Mouse (Mus musculus): Measurements from ENCODE around the gene Mxd1. TPM values are rescaled to one million over a fixed set of nuclear protein-coding genes. Genes with fewer than 3 reads are reported as not detected.
A peak's percentile ranks its signal among the peaks of the same experiment; 100 is the strongest.

The Mxd1 gene
- polyA plus RNA-seq, 1 experiment: 11.9 TPM

DNA sequence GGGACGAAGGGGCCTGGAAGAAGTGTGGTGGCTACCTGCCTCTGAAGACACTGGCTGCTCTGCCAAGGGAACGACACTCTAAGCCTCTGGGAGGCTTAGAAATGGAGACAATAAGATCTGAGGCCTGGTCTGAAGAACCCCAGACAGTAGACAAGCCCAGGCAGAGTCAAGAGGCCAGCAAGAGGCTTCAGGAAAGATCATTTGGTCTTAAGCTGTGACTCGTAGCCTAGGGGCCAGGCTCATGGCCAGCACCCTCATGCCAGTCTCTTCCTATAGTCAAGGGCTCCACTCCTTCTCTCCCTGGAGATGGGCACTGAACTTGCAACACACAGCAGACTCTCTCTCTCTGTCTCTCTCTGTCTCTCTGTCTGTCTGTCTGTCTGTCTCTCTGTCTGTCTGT, 28.8 kb downstream of the Mxd1 start:
- peak overlapping the region; percentile 65 for H3K4me3 ChIP-seq (replicated peaks)
- peaks cover 96% of the 10 kb centered on the region for H3K4me1 ChIP-seq (ENCODE audit: control insufficient read depth)

DNA sequence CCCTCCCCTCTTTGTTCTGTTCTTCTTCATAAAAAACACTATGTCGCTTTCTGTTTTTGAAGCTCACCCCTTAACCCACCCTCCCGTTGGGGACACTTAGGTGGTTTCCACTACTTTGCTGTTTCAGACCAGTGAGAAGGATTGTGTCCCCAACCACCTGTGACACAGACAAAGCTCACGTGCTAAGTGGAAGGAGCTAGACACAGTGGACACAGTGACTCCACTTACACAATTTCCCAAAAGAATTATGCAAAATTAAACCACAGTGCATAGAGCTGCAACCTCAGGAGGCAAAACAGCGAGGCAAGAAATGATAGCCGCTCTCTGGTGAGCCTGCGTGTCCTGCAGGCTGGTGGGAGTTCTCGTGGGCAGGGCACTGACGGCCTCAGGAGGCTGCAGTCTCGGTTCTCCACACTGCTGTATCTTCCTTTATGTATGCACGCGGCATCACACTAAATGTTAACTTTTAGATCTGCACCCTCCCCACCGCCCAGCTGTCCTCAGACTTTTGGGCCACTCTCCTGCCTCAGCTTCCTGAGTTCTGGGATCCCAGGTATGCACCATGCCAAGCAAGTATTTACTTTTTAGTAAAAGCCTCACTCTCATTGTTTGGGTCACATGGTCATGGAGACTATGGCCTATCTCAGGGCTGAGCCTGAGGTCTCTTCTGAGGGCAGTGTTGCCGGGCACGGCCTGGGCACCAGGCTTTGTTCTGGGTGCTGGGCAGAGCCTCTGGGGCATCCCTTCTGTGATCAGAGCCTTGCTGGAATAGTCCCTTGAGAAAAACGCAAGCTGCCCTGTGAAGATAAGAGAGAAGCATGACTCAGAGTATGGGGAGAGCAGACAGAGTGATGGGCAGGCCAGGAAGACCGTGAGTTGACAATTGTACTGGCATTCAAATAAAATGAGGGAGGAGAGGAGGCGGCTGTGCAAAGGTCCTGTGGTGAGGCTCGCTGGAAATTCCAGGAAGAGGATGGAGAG, 29.5 kb downstream of the Mxd1 start:
- Histone ChIP-seq H3K4me1 (ENCODE audit: control insufficient read depth) (peaks cover 96% of the 10 kb centered on the region), H3K36me3 (ENCODE audit: control insufficient read depth) (peaks cover 20% of the 10 kb centered on the region), H3K27me3 (ENCODE audit: control insufficient read depth) (no peaks in the 10 kb centered on the region), H3K4me3 (replicated peaks) (peak overlapping the region; percentile 65), H3K9me3 (ENCODE audit: control insufficient read depth, low read length) (no peaks in the 10 kb centered on the region)
- TF ChIP-seq GATA1 (IDR thresholded peaks at IDR 0.05; ENCODE audit: low read length) (peak; percentile 89), TAL1 (IDR thresholded peaks at IDR 0.05; ENCODE audit: low read length) (peak; percentile 97)

More for the DNA sequence above, 28.8 kb downstream of the Mxd1 start:
- TF ChIP-seq TAL1 (IDR thresholded peaks at IDR 0.05; ENCODE audit: low read length) (no peak), GATA1 (IDR thresholded peaks at IDR 0.05; ENCODE audit: low read length) (no peak)
- no peaks in the 10 kb centered on the region for H3K9me3 ChIP-seq (ENCODE audit: control insufficient read depth, low read length)
- no peaks in the 10 kb centered on the region for H3K27me3 ChIP-seq (ENCODE audit: control insufficient read depth)
- H3K36me3 ChIP-seq (ENCODE audit: control insufficient read depth): peaks cover 24% of the 10 kb centered on the region

DNA sequence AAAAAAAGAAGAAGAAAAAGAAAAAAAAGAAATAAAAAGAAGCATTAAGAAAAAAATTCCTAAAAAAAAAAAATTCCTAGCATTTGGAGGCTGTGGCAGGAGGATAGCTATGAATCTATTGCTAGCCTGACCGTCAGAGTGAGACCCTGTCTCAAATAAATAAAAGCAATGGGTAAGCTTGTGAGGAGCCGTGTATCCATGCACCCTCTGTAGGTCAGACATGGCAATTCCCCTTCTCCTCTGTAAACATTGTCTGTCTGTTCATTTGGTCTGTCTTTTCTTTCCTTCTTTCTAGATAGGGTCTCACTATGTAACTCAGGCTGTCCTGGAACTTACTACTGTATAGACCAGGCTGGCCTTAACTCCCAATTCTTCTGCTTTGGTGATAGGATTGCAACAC, 30.5 kb downstream of the Mxd1 start:
- no peaks in the 10 kb centered on the region for H3K9me3 ChIP-seq (ENCODE audit: control insufficient read depth, low read length)
- peaks cover 4% of the 10 kb centered on the region for H3K27me3 ChIP-seq (ENCODE audit: control insufficient read depth)
- peaks cover 95% of the 10 kb centered on the region for H3K4me1 ChIP-seq (ENCODE audit: control insufficient read depth)
- TF ChIP-seq TAL1 (IDR thresholded peaks at IDR 0.05; ENCODE audit: low read length) (no peak), GATA1 (IDR thresholded peaks at IDR 0.05; ENCODE audit: low read length) (no peak)
- H3K36me3 ChIP-seq (ENCODE audit: control insufficient read depth): peaks cover 13% of the 10 kb centered on the region
- H3K4me3 ChIP-seq (replicated peaks): peak overlapping the region; percentile 12

DNA sequence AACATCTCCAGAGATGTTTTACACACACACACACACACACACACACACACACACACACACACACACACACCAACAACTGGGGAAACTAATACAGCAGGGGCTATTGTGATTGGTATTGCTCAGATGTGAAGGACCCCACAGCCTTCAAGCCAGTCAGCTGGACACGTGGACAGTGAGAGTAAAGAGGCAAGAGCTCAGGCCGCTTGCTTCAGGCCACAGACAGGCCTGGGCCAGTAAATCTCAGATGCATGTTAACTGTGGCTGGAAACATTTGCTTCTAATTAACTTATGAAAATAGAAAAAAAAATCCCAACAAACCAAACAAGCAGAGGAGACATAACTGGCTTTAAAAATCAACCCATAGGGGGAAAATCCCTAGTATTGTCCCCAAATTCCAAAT, 31.1 kb downstream of the Mxd1 start:
- TF ChIP-seq GATA1 (IDR thresholded peaks at IDR 0.05; ENCODE audit: low read length) (no peak), TAL1 (IDR thresholded peaks at IDR 0.05; ENCODE audit: low read length) (no peak)
- peaks cover 94% of the 10 kb centered on the region for H3K4me1 ChIP-seq (ENCODE audit: control insufficient read depth)
- peaks cover 13% of the 10 kb centered on the region for H3K36me3 ChIP-seq (ENCODE audit: control insufficient read depth)

DNA sequence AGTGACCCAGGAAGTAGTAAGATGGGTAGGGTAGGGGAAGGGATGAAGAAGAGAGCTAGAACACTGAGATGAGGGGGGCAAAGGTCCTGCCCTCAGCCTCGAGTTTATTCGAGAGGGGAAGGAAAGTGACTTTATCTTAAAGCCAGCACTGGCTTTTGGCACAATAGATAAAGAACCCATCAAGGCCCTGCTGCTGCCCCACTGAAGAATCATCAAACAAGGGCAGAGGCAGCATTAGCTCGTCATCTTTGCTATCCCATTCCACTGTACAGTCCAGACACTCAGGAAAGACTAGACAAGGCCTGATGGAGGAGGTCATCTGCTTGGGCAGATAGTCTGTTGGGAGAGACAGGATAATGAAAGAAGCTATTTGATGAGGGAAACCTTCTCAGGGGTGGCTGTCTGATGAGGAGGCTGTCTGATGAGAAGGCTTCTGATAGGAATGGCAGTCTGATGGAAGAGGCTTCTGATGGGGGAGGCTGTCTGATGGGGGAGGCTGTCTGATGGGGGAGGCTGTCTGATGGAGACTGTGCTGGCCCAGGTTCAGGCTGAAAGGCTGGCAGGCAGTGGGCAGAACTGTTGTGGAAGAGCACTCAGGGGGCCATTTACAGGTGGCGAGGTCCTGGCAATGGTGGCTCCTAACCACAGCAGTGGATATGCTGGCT, 31.7 kb downstream of the Mxd1 start:
- Histone ChIP-seq H3K27me3 (ENCODE audit: control insufficient read depth) (peaks cover 9% of the 10 kb centered on the region), H3K36me3 (ENCODE audit: control insufficient read depth) (peaks cover 13% of the 10 kb centered on the region), H3K4me1 (ENCODE audit: control insufficient read depth) (peaks cover 91% of the 10 kb centered on the region), H3K9me3 (ENCODE audit: control insufficient read depth, low read length) (no peaks in the 10 kb centered on the region), H3K4me3 (replicated peaks) (peak overlapping the region; percentile 43)
- peak; percentile 83 for TF ChIP-seq TAL1 (IDR thresholded peaks at IDR 0.05; ENCODE audit: low read length)
- TF ChIP-seq GATA1 (IDR thresholded peaks at IDR 0.05; ENCODE audit: low read length): peak; percentile 91

More for the DNA sequence above, 31.1 kb downstream of the Mxd1 start:
- H3K27me3 ChIP-seq (ENCODE audit: control insufficient read depth): peaks cover 7% of the 10 kb centered on the region
- no peaks in the 10 kb centered on the region for H3K9me3 ChIP-seq (ENCODE audit: control insufficient read depth, low read length)
- no peak overlapping the region for H3K4me3 ChIP-seq (replicated peaks)

DNA sequence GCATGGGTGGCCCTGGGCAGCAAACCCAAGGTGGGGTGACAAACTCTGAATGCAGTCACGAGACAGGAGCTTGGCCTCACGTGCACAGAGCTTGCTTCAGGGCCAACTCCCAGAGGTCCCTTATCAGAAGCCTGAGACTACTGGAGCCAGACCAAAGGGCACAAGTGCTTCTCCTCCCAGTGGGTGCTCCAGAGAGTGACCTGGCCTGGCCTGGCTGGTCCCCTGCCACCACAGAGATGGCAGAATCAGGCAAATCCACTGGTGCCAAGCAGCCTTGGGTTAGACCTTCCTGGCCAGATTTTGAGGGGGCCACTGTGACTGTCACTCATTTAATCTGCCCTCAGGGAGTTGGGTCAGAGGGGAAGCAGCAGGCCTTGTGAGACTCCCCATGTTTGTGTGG, 32.5 kb downstream of the Mxd1 start:
- Histone ChIP-seq H3K4me3 (replicated peaks) (peak overlapping the region; percentile 43), H3K4me1 (ENCODE audit: control insufficient read depth) (peaks cover 91% of the 10 kb centered on the region), H3K9me3 (ENCODE audit: control insufficient read depth, low read length) (no peaks in the 10 kb centered on the region), H3K27me3 (ENCODE audit: control insufficient read depth) (peaks cover 15% of the 10 kb centered on the region), H3K36me3 (ENCODE audit: control insufficient read depth) (peaks cover 12% of the 10 kb centered on the region)
- TF ChIP-seq GATA1 (IDR thresholded peaks at IDR 0.05; ENCODE audit: low read length) (peak; percentile 77), TAL1 (IDR thresholded peaks at IDR 0.05; ENCODE audit: low read length) (no peak)

DNA sequence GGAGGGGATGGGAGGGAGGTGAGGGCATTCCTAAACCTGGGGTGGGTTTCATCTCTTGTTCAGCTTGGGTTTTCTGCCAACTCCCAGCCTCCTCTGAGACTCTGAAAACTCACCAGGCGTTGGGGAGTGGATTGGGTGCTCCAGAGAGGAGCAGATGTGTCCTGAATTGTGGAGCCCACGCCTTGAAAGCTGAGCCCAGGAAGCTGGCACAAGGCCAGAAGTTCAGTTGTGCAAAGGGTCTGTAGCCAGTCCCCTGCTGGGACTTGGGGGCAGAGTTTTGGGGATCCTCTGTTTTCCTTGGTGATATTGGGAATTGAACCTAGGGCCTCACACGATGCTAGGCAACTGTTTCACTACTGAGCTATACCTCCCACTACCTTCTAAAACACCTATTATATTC, 38.8 kb downstream of the Mxd1 start:
- no peak for TF ChIP-seq TAL1 (IDR thresholded peaks at IDR 0.05; ENCODE audit: low read length)
- no peak for TF ChIP-seq GATA1 (IDR thresholded peaks at IDR 0.05; ENCODE audit: low read length)
- H3K4me3 ChIP-seq (replicated peaks): no peak overlapping the region
- no peaks in the 10 kb centered on the region for H3K36me3 ChIP-seq (ENCODE audit: control insufficient read depth)
- peaks cover 25% of the 10 kb centered on the region for H3K27me3 ChIP-seq (ENCODE audit: control insufficient read depth)
- H3K4me1 ChIP-seq (ENCODE audit: control insufficient read depth): peaks cover 55% of the 10 kb centered on the region
- H3K9me3 ChIP-seq (ENCODE audit: control insufficient read depth, low read length): no peaks in the 10 kb centered on the region

DNA sequence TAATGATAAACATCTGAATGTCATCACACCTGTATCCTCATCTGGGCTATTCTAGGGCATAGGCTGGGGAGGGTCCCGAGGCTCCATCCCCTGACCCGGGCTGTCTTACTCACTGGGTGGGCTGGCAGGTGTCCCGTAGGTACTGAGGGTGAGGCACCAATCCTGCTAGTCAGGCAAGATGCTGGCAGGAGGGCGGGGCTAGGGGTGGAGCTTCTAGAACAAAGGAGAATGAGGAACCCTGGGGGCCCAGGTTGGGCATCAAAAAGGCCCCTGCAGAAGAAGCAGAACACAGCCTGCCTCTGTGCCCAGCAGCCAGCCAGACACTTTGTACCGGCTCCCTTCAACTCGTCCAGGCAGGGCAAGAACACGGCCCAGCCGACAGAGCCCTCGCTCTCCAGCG, 41.0 kb downstream of the Mxd1 start, which contains the start of gene Asprv1:
Gene Asprv1, plus strand, starts transcription at position 219 of the 400 bp plus-strand sequence.
- no peak for TF ChIP-seq TAL1 (IDR thresholded peaks at IDR 0.05; ENCODE audit: low read length)
- no peak for TF ChIP-seq GATA1 (IDR thresholded peaks at IDR 0.05; ENCODE audit: low read length)
- no peaks in the 10 kb centered on the region for H3K9me3 ChIP-seq (ENCODE audit: control insufficient read depth, low read length)
- no peak within 1 kb of the TSS for H3K4me3 ChIP-seq (replicated peaks)
- peaks cover 30% of the 10 kb centered on the region for H3K27me3 ChIP-seq (ENCODE audit: control insufficient read depth)
- peaks cover 41% of the 10 kb centered on the region for H3K4me1 ChIP-seq (ENCODE audit: control insufficient read depth)
- no peaks in the 10 kb centered on the region for H3K36me3 ChIP-seq (ENCODE audit: control insufficient read depth)
